Mouse (Mus musculus) gastrocnemius, postnatal 14 days (tissue): ENCODE results near the gene Ciao1. TPM values are rescaled to one million over a fixed set of nuclear protein-coding genes. Genes with fewer than 3 reads are reported as not detected.
"Not testable (repeated sequence)": the region's sequence is repeated elsewhere in the genome, so short reads cannot be mapped to it uniquely, and the experiment has no call there.

ENCODE experiments used
- DNase-seq: peaks from one replicate; pipeline ENCODE4 v3.0.0; 2021; ENCODE audit warnings: mixed read lengths
- intact Hi-C: fragments of 180-260 bp; cut with DNase I; formaldehyde crosslinking; loops from one replicate; pipeline ENCODE4 v1.15.1; 2025; ENCODE audit warnings: low total_unique reads
- total RNA-seq, 2 experiments: library from RNA; stranded (reverse); gene quantifications; 2 replicates each; pipeline ENCODE4 v1.2.3; 2021

Ciao1 gene
- total RNA-seq, 2 experiments from 2014 or later, result 44.5 to 47.9 TPM

DNA sequence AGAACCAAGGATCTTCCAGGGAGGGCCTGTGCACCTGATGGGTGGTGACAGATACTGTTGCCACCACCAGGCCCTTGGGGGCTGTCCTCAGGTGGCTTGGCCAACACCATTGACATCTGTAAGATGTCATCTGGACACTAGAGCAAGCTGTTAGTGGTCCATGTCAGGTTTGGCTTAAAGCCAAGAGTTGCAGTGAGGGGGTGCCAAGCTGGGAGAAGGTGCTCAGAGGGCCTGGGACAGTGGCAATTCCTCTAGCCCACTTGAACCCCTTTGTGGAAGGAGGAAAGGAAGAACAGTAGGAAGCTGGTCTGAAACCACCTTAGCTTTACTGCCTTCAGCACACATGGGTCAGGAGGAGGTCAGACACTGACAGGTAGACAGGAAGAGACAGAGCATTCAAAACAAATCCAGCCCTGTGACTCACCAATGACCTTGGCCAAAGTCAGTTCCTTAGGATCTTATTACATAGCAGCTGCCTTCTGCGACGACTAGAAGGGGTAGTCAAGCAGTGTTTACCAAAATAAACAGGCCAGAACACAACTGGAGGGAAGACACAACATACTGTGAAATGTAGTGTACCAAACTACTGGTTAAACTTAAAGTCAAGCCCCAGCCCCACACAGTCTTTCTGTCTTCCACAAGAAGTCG lies 4.4 kb upstream of the Ciao1 start:
- DNase-seq, result peak; percentile 18

DNA sequence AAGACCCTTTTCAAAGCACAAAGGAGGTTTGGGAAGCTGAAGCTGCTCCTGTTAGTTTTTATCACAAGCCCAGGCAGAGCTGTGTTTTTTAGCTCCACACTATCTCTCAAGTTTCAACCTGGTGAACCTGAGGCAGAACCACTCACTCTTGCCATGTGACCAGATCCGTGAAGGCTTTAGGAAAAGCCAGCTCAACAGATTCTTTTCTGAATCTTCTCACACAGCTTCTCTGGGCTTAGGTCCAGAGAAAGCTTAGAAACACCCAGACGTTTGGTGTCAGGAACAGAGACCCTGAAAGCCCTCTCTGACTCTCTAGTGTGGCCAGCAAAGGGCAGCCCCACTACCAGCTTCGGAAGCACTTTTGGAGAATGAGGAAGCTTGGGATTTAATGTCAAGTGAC lies 3.8 kb upstream of the Ciao1 start:
- DNase-seq, result no peak
- intact Hi-C loops, result no loop called here

More for the DNA sequence above, 4.4 kb upstream of the Ciao1 start:
- intact Hi-C loops, result no loop called here

DNA sequence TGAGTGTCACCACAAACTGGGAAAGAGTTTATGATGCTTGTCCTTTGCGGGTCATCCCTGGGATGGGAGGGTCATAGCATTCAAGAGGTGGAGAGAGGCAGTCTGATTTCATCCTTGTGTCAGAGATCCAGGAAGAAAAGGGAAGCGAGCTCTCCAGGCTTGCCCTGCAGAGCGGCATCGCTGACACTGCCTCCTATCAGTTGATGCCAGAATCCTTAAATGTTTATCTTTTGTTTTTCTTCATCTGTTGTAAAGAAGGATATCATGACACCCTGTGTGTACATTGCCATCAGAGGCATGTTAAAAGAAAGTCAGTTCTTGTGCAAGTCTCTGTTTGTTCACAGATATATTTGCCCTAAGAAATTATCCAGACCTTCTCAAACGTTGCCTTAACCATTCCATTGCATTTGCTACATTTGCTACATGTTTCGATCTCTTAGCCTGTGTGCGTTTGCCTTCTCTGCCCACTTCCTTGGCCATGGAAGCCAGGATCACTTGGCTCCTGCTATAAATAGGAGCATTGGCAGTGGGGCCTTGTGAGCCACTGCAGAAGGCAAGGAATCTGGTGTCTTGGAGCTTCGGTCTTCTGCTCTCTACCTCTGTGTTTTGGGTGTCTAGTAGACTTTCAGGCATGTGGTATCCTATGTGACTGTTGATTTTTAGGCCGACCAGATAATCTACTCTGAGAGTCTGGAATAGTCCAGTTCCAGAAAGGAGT lies 2.8 kb upstream of the Ciao1 start:
- peak; percentile 15 for DNase-seq
- intact Hi-C loops, result no loop called here

DNA sequence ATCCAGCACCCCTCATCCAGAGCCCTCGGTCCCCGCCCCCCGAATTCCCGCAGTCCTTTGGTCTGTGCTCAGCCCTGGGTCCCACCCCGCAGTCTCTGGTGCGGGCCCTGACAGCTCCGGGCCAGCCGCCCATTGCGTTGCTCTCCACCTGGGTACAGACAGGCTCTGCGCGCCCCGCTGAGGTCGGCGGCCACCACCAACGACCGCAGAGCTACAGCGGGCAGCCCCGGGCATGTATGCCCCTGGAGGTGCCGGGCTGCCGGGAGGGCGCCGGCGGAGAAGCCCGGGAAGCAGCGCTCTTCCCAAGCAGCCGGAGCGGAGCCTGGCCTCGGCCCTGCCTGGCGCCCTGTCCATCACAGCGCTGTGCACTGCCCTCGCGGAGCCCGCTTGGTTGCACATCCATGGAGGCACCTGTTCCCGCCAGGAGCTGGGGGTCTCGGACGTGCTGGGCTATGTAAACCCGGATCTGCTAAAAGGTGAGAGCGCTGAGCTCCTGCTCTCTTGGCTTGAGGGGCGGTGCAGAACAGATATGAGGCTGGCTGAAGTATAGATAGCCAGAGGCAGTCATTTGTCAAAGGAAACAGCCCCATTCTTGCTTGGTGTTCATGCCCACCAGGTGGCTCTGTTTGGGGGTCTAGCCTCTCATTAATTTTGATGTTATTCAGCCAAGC lies 853 bp upstream of the Ciao1 start:
- DNase-seq, result peak; percentile 59
- intact Hi-C loops, result loop anchor here (10.0 kb wide), 1 partner anchor 86 kb away; the partner anchor contains the start of genes Astl and Dusp2

DNA sequence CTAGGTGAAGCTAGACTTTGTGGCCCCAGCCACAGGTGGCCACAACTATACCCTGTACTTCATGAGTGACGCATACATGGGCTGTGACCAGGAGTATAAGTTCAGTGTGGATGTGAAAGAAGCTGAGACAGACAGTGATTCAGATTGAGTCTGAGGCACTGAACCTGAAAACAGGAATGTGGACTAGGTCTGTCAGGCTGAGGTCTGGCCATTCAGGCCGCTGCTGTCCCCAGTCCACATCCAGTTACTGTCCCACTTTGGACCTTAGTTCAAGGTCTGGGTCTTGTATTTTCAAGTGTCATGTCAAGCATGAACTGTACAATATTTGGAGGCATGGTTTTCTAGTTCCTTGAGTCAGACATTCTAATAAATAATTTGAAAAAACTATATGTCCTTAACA lies 7.6 kb downstream of the Ciao1 start:
- DNase-seq, result no peak
- intact Hi-C loops, result loop anchor here (10.0 kb wide), 1 partner anchor 95 kb away; the partner anchor contains the start of genes Astl and Dusp2

DNA sequence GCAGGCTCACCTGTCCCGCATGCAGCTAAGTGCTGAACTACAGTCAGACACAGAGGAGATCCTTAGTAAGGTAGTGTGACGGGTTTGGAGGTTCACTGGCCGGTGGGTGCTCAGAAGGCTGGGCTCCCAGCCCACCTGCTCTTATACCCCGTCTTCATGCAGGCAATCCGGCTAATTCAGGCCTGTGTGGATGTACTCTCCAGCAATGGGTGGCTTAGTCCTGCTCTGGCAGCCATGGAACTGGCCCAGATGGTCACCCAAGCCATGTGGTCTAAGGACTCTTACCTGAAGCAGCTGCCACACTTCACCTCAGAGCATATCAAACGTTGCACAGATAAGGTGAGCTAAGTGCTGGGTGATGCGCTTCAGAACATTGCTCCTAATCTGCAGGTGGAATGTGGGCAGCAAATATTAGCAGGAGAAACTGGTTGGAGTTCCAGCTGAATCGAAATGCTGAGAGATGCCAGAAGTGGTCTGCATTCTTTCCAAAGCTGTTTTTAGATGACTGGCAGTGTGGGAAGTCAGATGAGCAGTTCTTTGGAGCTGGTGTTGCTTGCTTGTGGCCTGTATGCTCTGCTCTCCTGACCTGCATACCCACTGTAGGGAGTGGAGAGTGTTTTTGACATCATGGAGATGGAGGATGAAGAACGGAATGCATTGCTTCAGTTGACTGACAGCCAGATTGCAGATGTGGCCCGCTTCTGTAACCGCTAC lies 9.6 kb downstream of the Ciao1 start:
- DNase-seq, result no peak

DNA sequence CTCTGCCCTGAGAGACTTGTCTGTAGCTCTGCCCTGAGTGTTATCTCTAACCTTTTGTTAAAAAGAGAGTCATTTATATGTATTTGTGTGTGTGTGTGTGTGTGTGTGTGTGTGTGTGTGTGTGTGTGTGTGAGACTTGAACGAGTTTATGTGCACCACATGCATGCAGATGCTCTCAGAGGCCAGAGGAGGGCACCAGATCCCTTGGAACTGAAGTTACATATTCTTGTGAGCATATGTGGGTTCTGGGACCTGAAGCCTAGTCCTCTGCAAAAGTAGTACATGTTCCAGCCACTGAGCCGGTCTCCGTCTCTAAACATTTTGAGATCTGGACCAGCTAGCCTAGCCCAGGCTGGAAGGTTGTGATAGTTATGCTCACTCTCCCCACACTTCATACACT lies 22.4 kb downstream of the Ciao1 start:
- DNase-seq, result no peak
- intact Hi-C loops, result loop anchor here (10.0 kb wide), 1 partner anchor 170 kb away; no protein-coding TSS in a partner anchor

More for the DNA sequence above, 9.6 kb downstream of the Ciao1 start:
- intact Hi-C loops, result no loop called here

DNA sequence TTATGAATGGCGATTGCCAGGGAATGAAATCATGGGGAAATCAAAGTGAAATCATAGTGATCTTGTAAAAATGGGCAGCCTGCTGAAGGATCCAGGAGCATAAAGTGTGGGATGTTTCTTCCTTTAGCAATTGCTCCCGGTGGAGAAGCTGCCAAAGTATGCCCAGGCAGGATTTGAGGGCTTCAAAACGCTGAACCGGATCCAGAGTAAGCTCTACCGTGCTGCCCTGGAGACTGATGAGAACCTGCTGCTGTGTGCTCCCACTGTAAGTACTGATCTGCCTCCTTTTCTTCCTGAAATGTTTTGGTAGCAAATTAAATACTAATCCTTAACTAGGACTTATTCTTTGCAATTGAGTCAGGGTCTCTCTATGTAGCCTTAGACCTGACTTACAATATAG lies 29.9 kb downstream of the Ciao1 start:
- intact Hi-C loops, result no loop called here
- no peak for DNase-seq

DNA sequence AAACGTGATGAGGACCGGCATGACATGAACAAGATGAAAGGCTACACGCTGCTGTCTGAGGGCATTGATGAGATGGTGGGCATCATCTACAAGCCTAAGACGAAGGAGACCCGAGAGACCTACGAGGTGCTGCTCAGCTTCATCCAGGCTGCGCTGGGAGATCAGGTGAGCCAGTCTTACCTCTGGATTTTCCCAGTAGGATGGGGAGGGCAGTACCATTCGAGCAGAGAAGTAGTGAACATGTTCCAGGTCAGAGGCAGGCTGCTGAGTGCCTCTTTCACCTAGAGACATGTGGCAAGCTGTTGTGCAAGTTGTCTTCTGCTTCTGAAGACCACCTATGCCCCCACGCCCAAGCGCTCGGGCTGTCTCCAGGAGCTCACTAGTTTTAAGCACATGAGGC lies 36.9 kb downstream of the Ciao1 start:
- DNase-seq, result no peak
- intact Hi-C loops, result no loop called here

DNA sequence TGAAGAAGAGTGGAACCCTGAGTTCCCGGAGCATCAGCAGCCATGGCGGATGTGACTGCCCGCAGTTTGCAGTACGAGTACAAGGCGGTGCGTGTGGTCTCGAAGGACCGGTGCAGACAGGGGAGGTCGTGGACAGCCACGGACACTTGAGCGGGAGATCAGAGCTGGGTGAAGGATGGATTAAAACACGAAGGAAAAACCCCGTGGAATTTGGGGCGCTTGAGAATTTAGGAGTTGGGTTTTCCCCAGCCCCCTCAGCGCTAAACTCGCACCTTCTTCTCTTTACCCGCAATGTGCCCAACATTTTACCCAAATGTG lies 39.2 kb downstream of the Ciao1 start:
- intact Hi-C loops, result no loop called here
- DNase-seq, result no peak

DNA sequence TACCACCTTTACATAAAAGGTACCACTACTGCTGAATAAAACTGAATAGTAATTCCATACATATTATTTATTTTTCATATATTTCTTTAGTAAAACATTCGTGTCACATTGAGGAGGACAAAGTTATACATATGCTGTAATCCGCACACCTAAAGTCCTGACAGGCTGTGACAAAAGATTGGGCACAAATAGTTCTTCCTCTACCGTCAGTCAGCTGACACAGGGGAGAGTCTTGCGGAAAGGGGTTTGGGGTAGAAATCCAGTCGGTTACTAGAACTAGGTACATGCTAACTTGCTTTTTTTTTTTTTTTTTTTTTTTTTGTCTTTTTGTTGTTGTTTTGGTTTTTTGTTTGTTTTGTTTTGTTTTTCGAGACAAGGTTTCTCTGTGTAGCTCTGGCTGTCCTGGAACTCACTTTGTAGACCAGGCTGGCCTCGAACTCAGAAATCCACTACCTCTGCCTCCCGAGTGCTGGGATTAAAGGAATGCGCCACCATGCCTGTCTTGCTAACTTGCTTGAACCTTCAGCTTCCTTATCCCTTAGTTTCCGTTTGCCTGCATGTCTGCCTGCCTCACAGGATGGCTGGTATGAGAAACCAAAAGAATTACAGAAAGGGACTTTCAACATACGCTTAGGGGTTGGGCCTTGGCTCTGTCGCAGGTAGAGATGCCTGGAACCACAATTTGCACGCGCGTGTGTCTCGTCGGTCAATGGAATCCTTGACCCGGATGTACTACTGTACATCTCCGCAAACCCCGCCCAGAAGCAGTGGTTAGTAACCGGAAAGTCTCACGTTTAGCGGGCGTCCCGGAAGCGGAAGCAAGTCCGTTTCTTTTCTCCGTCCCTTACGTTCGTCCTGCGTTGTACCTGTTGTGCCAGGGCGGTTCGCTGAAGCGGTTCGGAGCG lies 39.8 kb downstream of the Ciao1 start, which contains the start of the genes 1810024B03Rik and Snrnp200:
TSS of gene 1810024B03Rik (minus strand) at position 734 of the 905 bp plus-strand sequence.
TSS of gene Snrnp200 (plus strand) at position 840 of the 905 bp plus-strand sequence.
- DNase-seq, result peak; percentile 93
- intact Hi-C loops, result no loop called here

DNA sequence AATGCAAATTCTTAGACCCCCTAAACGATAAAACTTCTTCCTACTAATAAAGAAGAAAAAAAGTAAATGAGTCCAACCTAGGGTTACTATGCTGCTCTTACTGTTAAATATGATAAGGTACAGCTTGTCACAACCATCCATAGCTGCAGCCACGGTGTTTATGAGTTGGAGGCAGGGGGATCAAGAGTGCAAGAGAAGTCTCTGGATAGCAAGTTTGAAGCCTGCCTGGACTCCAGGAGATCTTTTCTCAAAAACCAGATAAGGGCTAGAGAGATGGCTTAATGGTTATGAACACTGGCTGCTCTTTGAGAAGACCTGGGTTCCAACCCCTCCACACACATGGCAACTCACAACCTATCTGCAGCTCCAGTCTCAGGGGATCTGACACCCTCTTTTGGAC lies 40.7 kb downstream of the Ciao1 start:
- intact Hi-C loops, result no loop called here
- no peak for DNase-seq

DNA sequence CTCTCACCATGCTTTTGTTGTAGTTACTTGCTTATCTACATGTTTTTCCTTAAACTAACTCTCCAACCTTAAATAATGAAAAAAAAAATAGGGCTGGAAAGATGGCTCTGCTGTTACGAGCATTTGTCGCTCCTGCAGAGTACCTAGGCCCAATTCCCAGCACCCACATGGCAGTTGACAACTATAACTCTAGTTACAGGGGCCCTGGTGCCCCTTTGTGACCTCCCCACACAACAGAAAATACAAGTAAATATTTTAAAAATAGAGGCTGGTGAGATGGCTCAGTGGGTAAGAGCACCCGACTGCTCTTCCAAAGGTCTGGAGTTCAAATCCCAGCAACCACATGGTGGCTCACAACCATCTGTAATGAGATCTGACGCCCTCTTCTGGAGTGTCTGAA lies 41.7 kb downstream of the Ciao1 start:
- DNase-seq, result not testable (repeated sequence)
- intact Hi-C loops, result loop anchor here (2.0 kb wide), 1 partner anchor 41 kb away; no protein-coding TSS in a partner anchor

DNA sequence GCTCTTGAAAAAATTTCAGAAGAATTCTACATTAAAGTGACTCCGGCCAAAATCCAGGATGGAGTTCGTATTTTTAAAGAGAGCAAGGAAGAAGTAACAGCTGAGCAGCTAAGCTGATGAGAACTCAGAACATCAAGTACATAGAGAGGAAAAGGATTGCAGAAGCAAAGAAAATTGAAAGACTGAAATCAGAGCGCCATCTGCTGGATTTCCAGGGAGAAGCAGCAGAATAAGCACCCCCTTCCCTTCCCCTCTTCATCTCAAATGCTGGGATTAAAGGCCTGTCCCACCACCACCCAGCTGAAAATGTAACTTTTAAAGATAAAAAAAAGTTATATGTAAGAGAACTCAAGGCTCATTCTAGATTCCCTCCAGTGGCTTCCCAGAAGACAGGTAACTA lies 42.7 kb downstream of the Ciao1 start:
- peak; percentile 26 for DNase-seq
- intact Hi-C loops, result loop anchor here (2.0 kb wide), 1 partner anchor 40 kb away; no protein-coding TSS in a partner anchor

Other genes starting within 250 kb of the Ciao1 start
- 1 to 10 TPM; 6.6 to 7.4 TPM for gene Ap4e1, start 239.1 kb downstream of the Ciao1 start, total RNA-seq
- gene Blvra, start 177.2 kb downstream of the Ciao1 start, total RNA-seq, result 10 to 100 TPM; 13.2 to 16.4 TPM
- gene Ncaph, start 113.9 kb downstream of the Ciao1 start, total RNA-seq, result 1 to 10 TPM; 4.5 to 6.6 TPM
- gene Itpripl1, start 104.4 kb downstream of the Ciao1 start, total RNA-seq, result 1 to 10 TPM; 5.0 to 9.4 TPM
- gene 1810024B03Rik, start 39.5 kb downstream of the Ciao1 start, total RNA-seq, result under 1 TPM; 0.66 to 0.72 TPM
- gene Snrnp200, start 39.4 kb downstream of the Ciao1 start, total RNA-seq, result 10 to 100 TPM; 33.0 to 34.6 TPM
- gene Tmem127, start 92 bp upstream of the Ciao1 start, total RNA-seq, result 10 to 100 TPM; 24.0 to 28.9 TPM
- 10 to 100 TPM; 86.8 to 98.4 TPM for gene Stard7, start 22.4 kb upstream of the Ciao1 start, total RNA-seq
- 1 to 10 TPM; 1.6 TPM for gene Dusp2, start 88.3 kb upstream of the Ciao1 start, total RNA-seq
- not detected for gene Astl, start 90.8 kb upstream of the Ciao1 start, total RNA-seq
- gene Adra2b, start 115.4 kb upstream of the Ciao1 start, total RNA-seq, result 1 to 10 TPM; 1.2 to 2.4 TPM
- gene Gpat2, start 177.4 kb upstream of the Ciao1 start, total RNA-seq, result not detected
- gene Fahd2a, start 196.7 kb upstream of the Ciao1 start, total RNA-seq, result 10 to 100 TPM; 14.5 to 17.5 TPM